Mouse (Mus musculus) heart, adult 8-10 months (tissue): ENCODE data around the gene Trim33. TPM values are rescaled to one million over a fixed set of nuclear protein-coding genes. Genes with fewer than 3 reads are reported as not detected.

ENCODE experiments used
- DNase-seq: peaks from one replicate; pipeline ENCODE4 v3.0.0; 2022; ENCODE audit warnings: low spot score
- total RNA-seq, 4 experiments: library from RNA; stranded (reverse); gene quantifications; 2 replicates each; pipeline ENCODE4 v1.2.4; 2022

Gene Trim33
- total RNA-seq, 4 experiments from 2014 or later, result 14.7 to 15.9 (median 14.9) TPM

GRCm38 (mm10) chr3:103397523-103397922, 118.4 kb downstream of the Trim33 start:
- DNase-seq, result no peak

- DNase-seq, result no peak
These were observed 121.7 kb downstream of the Trim33 start for GRCm38 (mm10) chr3:103400807-103401206.

GRCm38 (mm10) chr3:103401342-103402098, 122.4 kb downstream of the Trim33 start:
- DNase-seq, result no peak

DNA sequence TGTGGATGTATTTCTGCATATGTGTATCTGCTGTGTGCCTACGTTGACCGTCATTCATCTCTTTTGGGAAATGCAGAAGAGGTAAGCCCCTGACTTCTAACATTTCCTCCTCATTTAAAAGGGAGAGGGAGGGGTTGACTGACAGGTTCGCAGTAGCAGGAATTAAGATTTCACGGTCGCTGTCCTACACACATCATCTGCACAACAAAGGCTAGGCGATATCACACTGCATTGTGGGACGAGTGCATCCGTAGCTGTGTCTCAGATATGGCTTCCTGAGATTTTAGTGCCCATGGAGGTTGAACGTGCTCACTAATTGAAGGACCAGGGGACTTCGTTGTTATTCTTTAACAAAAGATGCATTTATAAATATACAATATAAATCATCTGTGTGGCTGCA, 123.1 kb downstream of the Trim33 start:
- no peak for DNase-seq

- no peak for DNase-seq
These were observed 126.0 kb downstream of the Trim33 start for GRCm38 (mm10) chr3:103405135-103405534.

DNA sequence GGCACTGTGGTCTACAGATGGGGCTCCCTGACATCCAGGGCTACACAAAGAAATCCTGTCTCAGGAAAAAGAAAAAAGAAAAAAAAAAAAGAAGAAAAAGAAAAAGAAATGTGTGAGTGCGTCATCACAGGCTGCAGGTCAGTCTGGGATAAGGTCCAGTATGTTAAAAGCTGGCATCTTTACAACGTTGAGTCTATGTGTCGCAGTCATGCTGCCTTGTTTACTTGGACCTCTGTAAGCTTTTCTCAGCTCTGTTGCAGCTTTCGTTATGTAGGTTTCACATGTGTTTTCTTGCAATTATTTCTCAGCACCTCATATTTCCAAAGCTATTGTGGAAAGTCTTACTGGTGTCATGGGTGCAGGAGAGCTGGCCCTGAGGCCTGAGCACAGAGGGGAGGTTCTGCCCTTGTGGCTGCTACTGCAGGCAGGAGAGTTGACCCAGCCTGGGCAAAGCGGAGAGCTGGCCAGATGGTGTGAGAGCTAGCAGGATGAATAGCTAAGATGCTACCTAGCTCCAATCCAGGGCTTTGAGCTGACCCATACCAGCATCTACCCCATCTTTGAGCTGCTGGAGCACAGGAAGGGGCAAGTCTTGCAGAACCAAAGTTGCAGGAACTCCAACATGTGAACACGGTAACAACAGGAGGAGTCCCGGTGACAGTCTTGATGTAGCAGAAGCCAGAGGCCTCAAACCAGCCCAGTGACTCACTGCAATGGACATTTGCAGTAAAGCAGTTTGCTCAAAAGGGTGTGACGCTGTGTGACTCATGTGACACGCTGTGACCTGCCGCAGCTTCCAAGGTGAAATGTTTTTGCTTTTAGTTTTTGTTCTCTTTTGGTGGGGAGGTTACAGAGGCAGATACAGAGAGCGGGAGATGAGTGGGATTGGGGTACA, 127.0 kb downstream of the Trim33 start:
- no peak for DNase-seq

Other genes starting within 250 kb of the Trim33 start
- 10 to 100 TPM; 33.4 to 44.8 (median 36.6) TPM for gene Nras, start 221.0 kb upstream of the Trim33 start, total RNA-seq
- gene Ampd1, start 205.3 kb upstream of the Trim33 start, total RNA-seq, result 1 to 10 TPM in 1 of 4 experiments, under 1 TPM in 3; 0.37 to 1.3 (median 0.64) TPM
- gene Dennd2c, start 176.7 kb upstream of the Trim33 start, total RNA-seq, result 1 to 10 TPM; 1.5 to 1.8 (median 1.7) TPM
- 10 to 100 TPM; 42.4 to 55.0 (median 49.6) TPM for gene Bcas2, start 107.6 kb upstream of the Trim33 start, total RNA-seq